Mouse (Mus musculus) olfactory bulb, adult 2 months (tissue): ENCODE measurements around the gene Orai3. TPM values are rescaled to one million over a fixed set of nuclear protein-coding genes. Genes with fewer than 3 reads are reported as not detected.
A peak's percentile ranks its signal among the peaks of the same experiment; 100 is the strongest.

Source experiments
- H3K27ac ChIP-seq: fragments of 200-500 bp; 2 replicates; pipeline ENCODE4 v1.5.1; 2012; ENCODE audit warnings: low read depth, low read length; ENCODE audit not compliant: insufficient read depth
- H3K4me1 ChIP-seq: fragments of 200-500 bp; 2 replicates; pipeline ENCODE4 v1.6.1; 2012; ENCODE audit warnings: low read length; ENCODE audit not compliant: control insufficient read depth, insufficient read depth
- H3K4me3 ChIP-seq: fragments of 200-500 bp; 2 replicates; pipeline ENCODE4 v1.5.1; 2012; ENCODE audit warnings: mild to moderate bottlenecking, low read depth, low read length, moderate library complexity; ENCODE audit not compliant: insufficient read depth
- CTCF ChIP-seq: fragments of 200-500 bp; IDR thresholded peaks from 2 replicates; pipeline ENCODE4 v1.5.1; 2012; ENCODE audit warnings: low read depth, mild to moderate bottlenecking, low read length, moderate library complexity; ENCODE audit not compliant: insufficient read depth
- POLR2A ChIP-seq: fragments of 200-500 bp; IDR thresholded peaks from 2 replicates; pipeline ENCODE4 v1.6.1; 2012; ENCODE audit warnings: mild to moderate bottlenecking, low read depth, low read length, moderate library complexity; ENCODE audit not compliant: insufficient read depth
- WGBS: fragments of 180-500 bp; shearing (Covaris S2); methylation state at CpG from one replicate; pipeline ENCODE4 v1.1.7; 2018; 5-methylcytosine and 5-hydroxymethylcytosine counted together
- polyA plus RNA-seq: library from polyadenylated mRNA; stranded (reverse); fragments of >200 nt; gene quantifications from 2 replicates; pipeline ENCODE4 v1.2.4, GENCODE M21; 2012; ENCODE audit warnings: low replicate concordance; ENCODE audit not compliant: missing spikeins, insufficient read depth, insufficient read length

Orai3 gene
- polyA plus RNA-seq, 1 experiment = not detected

DNA sequence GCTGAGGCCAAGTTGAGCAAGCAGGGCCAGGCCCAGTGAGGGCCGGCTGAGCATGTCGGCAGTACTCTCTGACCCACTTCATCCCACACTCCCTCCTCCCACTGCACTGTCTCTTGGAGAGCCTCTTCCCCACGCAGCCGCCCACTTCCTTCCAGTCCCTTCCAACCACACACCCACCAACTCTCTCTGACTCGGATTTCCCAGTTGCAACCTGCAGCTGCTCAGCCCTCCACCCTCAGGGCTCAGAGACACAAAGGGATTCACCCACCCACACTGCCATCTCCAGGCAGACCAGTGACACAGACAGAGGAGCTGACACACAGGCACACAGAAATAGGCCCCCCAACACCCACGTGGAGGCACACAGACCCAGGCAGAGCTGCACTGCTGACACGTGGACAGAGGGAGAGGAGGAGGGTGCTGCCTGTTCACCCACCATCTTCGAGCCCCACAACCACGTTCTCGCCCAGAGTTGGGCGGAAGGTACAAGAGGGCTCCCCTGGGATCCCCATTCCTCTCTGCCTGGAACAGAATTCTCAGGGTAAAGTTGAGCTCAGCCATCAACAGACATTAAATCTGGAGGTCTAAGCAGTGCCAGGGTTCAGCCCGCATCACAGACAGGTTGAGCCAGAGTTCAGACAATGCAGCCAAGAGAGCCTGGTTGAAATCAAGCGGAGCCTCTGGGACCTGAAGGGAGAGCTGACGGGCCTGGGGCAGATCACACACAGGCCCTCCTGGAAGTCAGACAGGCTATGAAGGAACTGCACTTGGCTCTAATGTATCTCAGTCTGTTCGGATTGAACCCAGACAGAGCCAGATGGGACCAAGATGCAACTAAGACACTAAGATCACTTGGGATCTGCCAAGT is 46.6 kb downstream of the Orai3 start:
- H3K4me3 ChIP-seq = no peak overlapping the region
- TF ChIP-seq CTCF (peak; percentile 17; the same call in 1 of the 2 replicates), POLR2A (no peak)
- H3K27ac ChIP-seq = peak overlapping the region; percentile 66
- WGBS = 21% methylated on average over 15 of the region's 15 CpGs
- H3K4me1 ChIP-seq = peaks cover 56% of the 10 kb centered on the region

DNA sequence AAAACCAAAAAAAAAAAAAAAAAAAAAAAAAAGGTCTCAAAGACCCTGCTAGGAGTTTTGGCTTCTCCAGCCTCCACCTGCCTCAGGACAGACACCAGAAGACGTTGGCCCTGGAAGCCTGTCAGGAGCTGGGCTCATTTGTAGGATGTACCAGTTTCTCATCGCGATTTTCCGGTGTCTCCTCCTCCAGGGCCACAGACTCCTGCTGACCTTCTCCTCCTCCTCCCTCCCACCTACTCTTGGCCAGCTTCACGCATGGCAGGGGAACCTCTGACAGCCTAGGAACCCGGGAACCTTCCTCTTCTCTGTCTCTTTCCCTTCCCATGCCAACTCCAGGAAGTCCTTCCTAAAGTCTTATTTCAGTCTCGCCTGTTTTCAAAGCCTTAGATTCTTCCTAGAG is 47.4 kb downstream of the Orai3 start:
- WGBS = 39% methylated on average over 7 of the region's 7 CpGs
- Histone ChIP-seq H3K27ac (peak overlapping the region; percentile 78), H3K4me3 (no peak overlapping the region), H3K4me1 (peaks cover 57% of the 10 kb centered on the region)
- TF ChIP-seq CTCF (no peak), POLR2A (no peak)

DNA sequence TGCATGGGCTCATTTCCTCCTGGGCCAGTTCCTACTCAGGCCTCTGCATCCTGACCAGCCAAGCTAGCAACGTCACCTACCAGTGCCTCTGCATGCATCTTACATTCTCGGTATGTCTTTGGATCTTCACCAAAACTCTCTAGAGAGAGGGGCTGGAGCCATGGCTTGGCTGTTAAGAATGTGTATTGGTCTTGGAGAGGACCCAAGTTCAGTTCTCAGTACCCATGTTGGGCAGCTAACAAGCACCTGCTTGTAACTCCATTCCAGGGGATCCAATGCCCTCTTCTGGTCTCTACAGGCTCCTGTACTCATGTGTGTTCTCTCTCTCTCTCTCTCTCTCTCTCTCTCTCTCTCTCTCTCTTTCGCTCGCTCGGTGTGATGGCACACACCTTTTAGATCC is 48.2 kb downstream of the Orai3 start:
- WGBS = 63% methylated on average over 5 of the region's 5 CpGs
- Histone ChIP-seq H3K27ac (peak overlapping the region; percentile 78), H3K4me3 (no peak overlapping the region), H3K4me1 (peaks cover 53% of the 10 kb centered on the region)
- TF ChIP-seq POLR2A = no peak
- TF ChIP-seq CTCF = no peak

DNA sequence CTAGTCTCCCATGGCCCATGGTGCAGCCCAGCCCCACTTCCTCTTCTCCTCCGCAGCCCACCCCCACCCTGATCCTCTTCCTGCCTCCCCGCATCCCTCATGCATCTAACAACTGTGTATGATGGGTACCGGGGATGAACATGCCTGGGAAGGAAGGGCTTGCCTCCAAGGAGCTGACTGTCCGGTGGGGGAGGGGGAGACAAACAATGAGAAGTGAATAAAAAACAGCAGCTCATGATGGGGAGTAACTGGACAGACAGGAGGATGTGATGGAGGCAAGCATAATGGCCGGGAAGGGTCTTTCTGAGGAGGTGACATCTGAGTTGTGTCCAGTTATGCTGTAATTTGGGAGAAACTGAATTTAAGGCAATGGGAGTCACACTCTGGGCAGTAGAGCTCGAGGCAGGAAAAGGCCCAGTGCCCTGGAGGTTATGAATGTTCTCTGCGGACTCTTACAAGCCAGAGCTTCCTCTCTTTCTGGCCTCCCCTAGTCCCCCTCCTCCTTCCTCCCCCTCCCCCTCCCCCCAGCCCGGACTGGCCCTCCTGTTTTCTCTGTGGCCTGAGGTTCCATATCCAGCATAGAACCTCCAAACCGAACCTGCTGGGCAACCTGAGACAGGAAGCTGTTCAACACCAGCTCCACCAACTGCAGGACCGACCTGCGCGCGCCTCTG is 51.4 kb downstream of the Orai3 start:
- Histone ChIP-seq H3K27ac (no peak overlapping the region), H3K4me3 (peak overlapping the region; percentile 33; the same call in 1 of the 2 replicates), H3K4me1 (peaks cover 46% of the 10 kb centered on the region)
- TF ChIP-seq CTCF (no peak), POLR2A (no peak)
- 58% methylated on average over 13 of the region's 13 CpGs for WGBS

DNA sequence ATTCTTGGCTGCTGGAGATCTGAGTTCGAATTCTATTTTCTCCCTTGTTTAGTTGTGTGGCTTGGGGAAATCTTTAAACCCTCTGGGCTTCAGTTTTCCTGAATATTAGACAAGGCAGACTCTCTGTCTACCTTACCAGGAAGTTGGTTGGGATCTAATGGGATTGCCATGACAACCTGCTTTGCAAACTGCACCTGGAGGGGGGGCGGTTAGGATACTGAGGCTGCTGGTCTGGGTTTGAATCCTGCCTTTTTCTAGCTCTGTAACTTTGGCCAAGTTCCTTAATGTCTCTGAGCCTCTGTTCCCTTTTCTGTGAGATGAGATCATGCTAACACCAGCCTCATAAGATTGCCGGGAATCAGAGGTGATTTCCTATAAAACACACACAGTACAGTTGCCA is 52.9 kb downstream of the Orai3 start:
- Histone ChIP-seq H3K4me3 (peak overlapping the region; percentile 97), H3K4me1 (peaks cover 32% of the 10 kb centered on the region), H3K27ac (peak overlapping the region; percentile 95; the same call in 1 of the 2 replicates)
- TF ChIP-seq POLR2A = no peak
- TF ChIP-seq CTCF = no peak
- 51% methylated on average over 3 of the region's 3 CpGs for WGBS

DNA sequence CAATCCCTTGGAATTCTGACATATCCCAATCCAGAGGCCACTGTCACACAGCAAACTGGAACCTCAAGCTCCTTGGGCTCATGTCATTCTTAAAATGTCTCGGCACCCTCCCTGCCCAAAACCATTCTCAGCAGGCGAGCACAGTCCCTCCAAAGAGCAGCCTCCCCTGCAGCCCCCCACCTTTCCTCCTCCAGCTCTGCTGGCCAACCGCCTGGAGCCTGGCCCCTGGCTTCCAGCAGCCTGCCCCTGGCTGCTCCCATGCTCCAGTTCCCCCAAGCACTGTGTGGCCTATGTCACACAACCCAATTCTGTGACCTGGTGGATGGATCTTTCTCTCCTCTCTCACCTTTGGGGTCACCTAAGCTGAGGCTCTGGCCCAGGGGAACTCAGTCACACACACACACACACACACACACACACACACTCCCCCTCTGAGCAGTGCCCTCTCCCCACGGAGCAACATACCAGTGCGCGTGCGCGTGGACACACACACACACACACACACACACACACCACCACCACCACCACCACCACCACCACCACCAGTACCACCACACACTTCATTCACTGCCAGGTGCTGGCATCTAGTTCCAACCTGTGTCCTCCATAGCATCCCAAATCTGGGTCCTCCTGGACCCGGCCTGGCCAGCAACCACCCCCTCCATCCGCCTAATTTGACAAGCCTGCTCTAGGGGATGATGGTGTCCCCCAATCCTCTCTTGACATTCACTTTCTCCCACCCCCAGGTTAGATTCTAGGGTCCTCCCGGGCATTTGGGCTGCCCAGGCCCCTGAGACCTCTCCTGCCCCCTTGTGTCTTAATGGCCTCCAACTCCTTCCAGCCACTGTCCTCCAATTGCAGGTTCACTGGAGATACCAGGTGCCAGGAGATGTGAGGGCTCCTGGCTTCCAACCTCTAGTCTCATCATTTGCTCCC is 53.9 kb downstream of the Orai3 start:
- Histone ChIP-seq H3K4me3 (peak overlapping the region; percentile 97), H3K27ac (peak overlapping the region; percentile 95), H3K4me1 (peaks cover 26% of the 10 kb centered on the region)
- WGBS = 9% methylated on average over 11 of the region's 11 CpGs
- TF ChIP-seq CTCF = 0 out of 2 replicates have a peak, but pooled peaks have one; percentile 4
- TF ChIP-seq POLR2A = no peak

DNA sequence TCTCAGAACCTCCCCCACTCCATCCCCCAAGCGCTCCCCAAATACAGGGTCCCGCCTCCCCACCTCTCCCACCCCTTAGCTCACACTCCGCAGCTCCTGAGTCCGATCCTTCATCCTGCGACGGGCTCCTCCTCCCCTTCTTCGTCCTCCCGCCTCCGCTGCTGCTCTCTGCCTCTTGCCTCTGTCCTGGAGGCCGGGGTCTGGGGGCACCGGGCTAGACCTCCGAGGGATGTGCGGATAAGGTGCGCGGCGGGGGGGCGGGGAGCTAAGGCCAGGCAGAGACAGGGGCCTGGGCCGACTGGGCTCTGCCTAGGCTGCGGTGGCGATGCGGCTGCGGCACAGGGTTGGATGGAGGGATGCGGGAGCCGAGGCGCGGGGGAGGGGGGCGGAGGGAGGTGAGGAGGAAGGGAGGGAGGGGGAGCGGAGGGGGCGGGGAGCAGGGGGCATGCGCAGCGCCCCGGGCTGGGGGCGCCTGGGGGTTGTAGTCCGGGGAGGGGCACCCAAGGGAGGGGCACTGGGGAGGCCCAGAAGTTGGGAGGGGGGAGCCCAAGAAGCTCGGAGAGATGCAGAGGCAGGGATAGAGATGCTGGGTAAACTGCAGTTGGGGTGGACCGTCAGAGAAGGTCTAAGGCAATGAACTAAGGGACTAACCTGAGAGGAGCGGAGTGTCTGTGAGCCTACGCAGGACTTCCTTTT is 54.7 kb downstream of the Orai3 start, which contains the start of the genes Stx4a and Stx1b:
Stx4a (plus strand) TSS at position 119 of the 696 bp plus-strand sequence.
Stx1b (minus strand) TSS at position 374 of the 696 bp plus-strand sequence.
- Histone ChIP-seq H3K27ac (peak within 1 kb of the TSS; percentile 95), H3K4me3 (peak within 1 kb of the TSS; percentile 97), H3K4me1 (peaks cover 22% of the 10 kb centered on the region)
- 3% methylated on average over 37 of the region's 38 CpGs for WGBS
- TF ChIP-seq POLR2A (peak; percentile 73), CTCF (0 out of 2 replicates have a peak, but pooled peaks have one; percentile 3)

Other genes starting within 250 kb of the Orai3 start
- gene Tmem265, start 208.4 kb upstream of the Orai3 start, polyA plus RNA-seq = not detected in 2 replicates
- not detected in 2 replicates for gene Phkg2, start 196.5 kb upstream of the Orai3 start, polyA plus RNA-seq
- gene Ccdc189, start 181.2 kb upstream of the Orai3 start, polyA plus RNA-seq = not detected in 2 replicates
- gene Rnf40, start 181.0 kb upstream of the Orai3 start, polyA plus RNA-seq = 81.5 TPM in 1 of 2 replicates, not detected in the other
- not detected in 2 replicates for gene Zfp629, start 154.0 kb upstream of the Orai3 start, polyA plus RNA-seq
- gene Bcl7c, start 60.9 kb upstream of the Orai3 start, polyA plus RNA-seq = not detected in 2 replicates
- gene Ctf1, start 57.1 kb upstream of the Orai3 start, polyA plus RNA-seq = not detected in 2 replicates
- not detected in 2 replicates for gene Ctf2, start 37.6 kb upstream of the Orai3 start, polyA plus RNA-seq
- gene Fbxl19, start 25.3 kb upstream of the Orai3 start, polyA plus RNA-seq = not detected in 2 replicates
- gene Setd1a, start 6.9 kb downstream of the Orai3 start, polyA plus RNA-seq = 526 TPM in 1 of 2 replicates, not detected in the other
- gene Gm49388, start 15.8 kb downstream of the Orai3 start, polyA plus RNA-seq = not detected in 2 replicates
- not detected in 2 replicates for gene Hsd3b7, start 30.8 kb downstream of the Orai3 start, polyA plus RNA-seq
- gene Stx4a, start 54.5 kb downstream of the Orai3 start, polyA plus RNA-seq = not detected in 2 replicates
- gene Stx1b, start 54.7 kb downstream of the Orai3 start, polyA plus RNA-seq = 303 TPM in 1 of 2 replicates, not detected in the other
- gene Zfp646, start 106.4 kb downstream of the Orai3 start, polyA plus RNA-seq = not detected in 2 replicates
- not detected in 2 replicates for gene Zfp668, start 107.0 kb downstream of the Orai3 start, polyA plus RNA-seq
- gene Prss53, start 121.2 kb downstream of the Orai3 start, polyA plus RNA-seq = not detected in 2 replicates
- gene Gm21974, start 125.6 kb downstream of the Orai3 start, polyA plus RNA-seq = not detected in 2 replicates
- gene Vkorc1, start 125.8 kb downstream of the Orai3 start, polyA plus RNA-seq = not detected in 2 replicates
- gene Bckdk, start 134.3 kb downstream of the Orai3 start, polyA plus RNA-seq = not detected in 2 replicates
- gene Kat8, start 142.7 kb downstream of the Orai3 start, polyA plus RNA-seq = not detected in 2 replicates
- gene Prss8, start 160.3 kb downstream of the Orai3 start, polyA plus RNA-seq = not detected in 2 replicates
- gene Prss36, start 176.9 kb downstream of the Orai3 start, polyA plus RNA-seq = not detected in 2 replicates
- 1,012 and 1,678 TPM in 2 replicates for gene Fus, start 197.6 kb downstream of the Orai3 start, polyA plus RNA-seq
- gene Pycard, start 224.1 kb downstream of the Orai3 start, polyA plus RNA-seq = 340 TPM in 1 of 2 replicates, not detected in the other
- not detected in 2 replicates for gene Trim72, start 234.1 kb downstream of the Orai3 start, polyA plus RNA-seq